Mouse (Mus musculus) natural killer cell, adult 2 months (primary cell): Measurements from ENCODE around the gene Slc2a4.

ENCODE experiments used
- DNase-seq, 2 experiments: peaks; one replicate each; pipeline ENCODE4 v3.0.0; 2022; ENCODE audit warnings: low spot score in 2 of 2

Slc2a4 gene

GRCm38 (mm10) chr11:69948066-69948762 lies at the start of gene Slc2a4:
Gene Slc2a4 (minus strand): TSS chr11:69948188.
- peak; percentile 76 to 84 for DNase-seq

- peak; percentile 77 to 84 for DNase-seq
These were observed 49.1 kb upstream of the Slc2a4 start for GRCm38 (mm10) chr11:69997070-69997509.

GRCm38 (mm10) chr11:69996161-69997061 lies 48.4 kb upstream of the Slc2a4 start:
- peak; percentile 41 to 44 for DNase-seq

- DNase-seq = peak; percentile 97 to 98
These were observed 47.5 kb upstream of the Slc2a4 start, which contains the start of gene Phf23 for GRCm38 (mm10) chr11:69995391-69995960. Gene Phf23 (plus strand): TSS chr11:69995777.

- no peak for DNase-seq
These were observed 46.6 kb upstream of the Slc2a4 start for GRCm38 (mm10) chr11:69994401-69995090.

- no peak for DNase-seq
These were observed 44.9 kb upstream of the Slc2a4 start for GRCm38 (mm10) chr11:69992932-69993331.

GRCm38 (mm10) chr11:69992396-69992795 lies 44.4 kb upstream of the Slc2a4 start:
- no peak for DNase-seq

GRCm38 (mm10) chr11:69991711-69992110 lies 43.7 kb upstream of the Slc2a4 start:
- DNase-seq = no peak

- peak; percentile 96 to 97 for DNase-seq
These were observed 43.1 kb upstream of the Slc2a4 start, which contains the start of gene Gabarap for GRCm38 (mm10) chr11:69990850-69991691. Gene Gabarap (plus strand): TSS chr11:69991143.

GRCm38 (mm10) chr11:69989949-69990348 lies 42.0 kb upstream of the Slc2a4 start:
- no peak for DNase-seq

GRCm38 (mm10) chr11:69984431-69984830 lies 36.4 kb upstream of the Slc2a4 start:
- no peak for DNase-seq

GRCm38 (mm10) chr11:69983377-69983776 lies 35.4 kb upstream of the Slc2a4 start:
- no peak for DNase-seq

- DNase-seq = no peak
These were observed 34.9 kb upstream of the Slc2a4 start for GRCm38 (mm10) chr11:69982877-69983276.

GRCm38 (mm10) chr11:69982225-69982624 lies 34.2 kb upstream of the Slc2a4 start, which contains the start of gene Elp5:
Gene Elp5 (minus strand): TSS chr11:69982517.
- DNase-seq = no peak

- peak in 1 of 2 experiments; percentile 50 for DNase-seq
These were observed 33.3 kb upstream of the Slc2a4 start, which contains the start of gene Ctdnep1 for GRCm38 (mm10) chr11:69981141-69981762. Gene Ctdnep1 (plus strand): TSS chr11:69981156.

- DNase-seq = peak; percentile 92
These were observed 32.5 kb upstream of the Slc2a4 start for GRCm38 (mm10) chr11:69980196-69981140.

- DNase-seq = peak in 1 of 2 experiments; percentile 20
These were observed 31.8 kb upstream of the Slc2a4 start for GRCm38 (mm10) chr11:69979827-69980195.

GRCm38 (mm10) chr11:69976271-69976670 lies 28.3 kb upstream of the Slc2a4 start:
- DNase-seq = no peak

- no peak for DNase-seq
These were observed 26.9 kb upstream of the Slc2a4 start for GRCm38 (mm10) chr11:69974907-69975306.
